Mouse (Mus musculus): Measurements from ENCODE around the gene Tpm1. TPM values are rescaled to one million over a fixed set of nuclear protein-coding genes. Genes with fewer than 3 reads are reported as not detected.

Tpm1 gene
- polyA plus RNA-seq (2015; fragmentation: Nextera tagmentation; extraction: Ambion mirVana), result 1,080 and 1,114 TPM in 2 replicates

- H3K4me3 ChIP-seq (ENCODE audit: low read length), result peak within 1 kb of the TSS; percentile 90
- peak; percentile 82 for ATAC-seq
- no peaks in the 10 kb centered on the region for H3K9me3 ChIP-seq (ENCODE audit: control insufficient read depth, low read length)
- peak within 1 kb of the TSS; percentile 88 for H3K4me2 ChIP-seq (ENCODE audit: low read depth, low read length)
- WGBS, result under 1% methylated on average over 51 of the region's 51 CpGs
- peaks cover 22% of the 10 kb centered on the region for H3K4me1 ChIP-seq (ENCODE audit: control insufficient read depth, insufficient read depth, low read length)
- no peaks in the 10 kb centered on the region for H3K36me3 ChIP-seq (ENCODE audit: control insufficient read depth, insufficient read depth, low read length)
- peak within 1 kb of the TSS; percentile 95 for H3K27ac ChIP-seq (ENCODE audit: low read length)
- no peaks in the 10 kb centered on the region for H3K27me3 ChIP-seq (replicated peaks; ENCODE audit: control insufficient read depth, insufficient read depth, low read length)
- H3K9ac ChIP-seq (ENCODE audit: low read depth, low read length), result peak within 1 kb of the TSS; percentile 90
Measured at GRCm38 (mm10) chr9:67049086-67049824, at the start of gene Tpm1. TSS of gene Tpm1 (minus strand) at chr9:67049406.

DNA sequence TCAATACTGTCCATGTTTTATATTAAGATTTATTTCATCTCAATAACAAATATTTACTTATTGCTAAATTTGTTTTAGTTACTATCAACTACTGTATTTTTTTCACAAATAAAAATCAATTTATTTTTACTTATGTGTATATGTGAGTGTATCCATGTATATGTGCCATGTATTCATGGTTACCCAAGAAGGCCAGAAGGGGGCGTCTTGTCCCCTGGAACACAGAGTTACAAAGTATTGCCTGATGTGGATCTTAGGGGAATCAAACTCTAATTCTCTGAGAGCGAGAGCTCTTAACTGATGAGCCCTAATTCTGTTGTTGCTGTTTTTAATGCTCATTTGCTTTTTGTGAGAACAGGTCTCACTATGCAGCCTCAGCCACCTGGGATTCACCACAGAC is 45.2 kb upstream of the Tpm1 start:
- WGBS, result 96% methylated on average over 2 of the region's 2 CpGs
- H3K36me3 ChIP-seq (ENCODE audit: control insufficient read depth, insufficient read depth, low read length), result no peaks in the 10 kb centered on the region
- no peak overlapping the region for H3K27ac ChIP-seq (ENCODE audit: low read length)
- no peaks in the 10 kb centered on the region for H3K9me3 ChIP-seq (ENCODE audit: control insufficient read depth, low read length)
- no peak overlapping the region for H3K4me3 ChIP-seq (ENCODE audit: low read length)
- H3K4me1 ChIP-seq (ENCODE audit: control insufficient read depth, insufficient read depth, low read length), result peaks cover 24% of the 10 kb centered on the region
- H3K9ac ChIP-seq (ENCODE audit: low read depth, low read length), result no peak overlapping the region
- no peak overlapping the region for H3K4me2 ChIP-seq (ENCODE audit: low read depth, low read length)
- no peaks in the 10 kb centered on the region for H3K27me3 ChIP-seq (replicated peaks; ENCODE audit: control insufficient read depth, insufficient read depth, low read length)
- ATAC-seq, result no peak

- no peaks in the 10 kb centered on the region for H3K27me3 ChIP-seq (replicated peaks; ENCODE audit: control insufficient read depth, insufficient read depth, low read length)
- no peak for ATAC-seq
- peaks cover 20% of the 10 kb centered on the region for H3K4me1 ChIP-seq (ENCODE audit: control insufficient read depth, insufficient read depth, low read length)
- H3K9me3 ChIP-seq (ENCODE audit: control insufficient read depth, low read length), result no peaks in the 10 kb centered on the region
- peak overlapping the region; percentile 29; the same call in 1 of the 2 replicates for H3K27ac ChIP-seq (ENCODE audit: low read length)
- no peak overlapping the region for H3K4me2 ChIP-seq (ENCODE audit: low read depth, low read length)
- H3K4me3 ChIP-seq (ENCODE audit: low read length), result no peak overlapping the region
- H3K36me3 ChIP-seq (ENCODE audit: control insufficient read depth, insufficient read depth, low read length), result no peaks in the 10 kb centered on the region
- no peak overlapping the region for H3K9ac ChIP-seq (ENCODE audit: low read depth, low read length)
- WGBS, result 62% methylated on average over 4 of the region's 4 CpGs
Measured at GRCm38 (mm10) chr9:67092210-67092609, 43.0 kb upstream of the Tpm1 start.

DNA sequence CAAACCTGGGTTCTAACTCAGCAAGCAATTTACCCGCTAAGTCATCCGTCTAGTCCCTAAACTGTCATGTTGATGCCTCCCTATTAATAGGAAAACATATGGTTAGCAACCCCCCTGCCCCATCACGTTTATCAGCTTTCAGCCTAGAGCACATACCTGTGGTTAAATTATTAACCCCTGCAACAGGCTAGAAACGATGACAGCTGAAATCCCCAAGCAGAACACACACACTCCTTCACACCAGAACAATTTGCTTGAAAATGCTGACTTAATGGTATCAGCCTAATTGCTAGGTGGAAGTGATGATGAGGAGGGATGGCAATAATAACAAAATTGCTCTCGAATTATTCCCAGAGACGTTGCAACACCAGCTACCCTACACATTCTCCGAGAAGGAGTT is 42.4 kb upstream of the Tpm1 start:
- peaks cover 20% of the 10 kb centered on the region for H3K4me1 ChIP-seq (ENCODE audit: control insufficient read depth, insufficient read depth, low read length)
- no peaks in the 10 kb centered on the region for H3K9me3 ChIP-seq (ENCODE audit: control insufficient read depth, low read length)
- H3K36me3 ChIP-seq (ENCODE audit: control insufficient read depth, insufficient read depth, low read length), result no peaks in the 10 kb centered on the region
- no peaks in the 10 kb centered on the region for H3K27me3 ChIP-seq (replicated peaks; ENCODE audit: control insufficient read depth, insufficient read depth, low read length)
- ATAC-seq, result peak; percentile 47; the same call in 1 of the 2 replicates
- 45% methylated on average over 7 of the region's 7 CpGs for WGBS
- H3K27ac ChIP-seq (ENCODE audit: low read length), result peak overlapping the region; percentile 57
- H3K9ac ChIP-seq (ENCODE audit: low read depth, low read length), result no peak overlapping the region
- H3K4me3 ChIP-seq (ENCODE audit: low read length), result no peak overlapping the region
- H3K4me2 ChIP-seq (ENCODE audit: low read depth, low read length), result no peak overlapping the region

- 72% methylated on average over 11 of the region's 11 CpGs for WGBS
- H3K36me3 ChIP-seq (ENCODE audit: control insufficient read depth, insufficient read depth, low read length), result no peaks in the 10 kb centered on the region
- no peak overlapping the region for H3K4me3 ChIP-seq (ENCODE audit: low read length)
- peaks cover 20% of the 10 kb centered on the region for H3K4me1 ChIP-seq (ENCODE audit: control insufficient read depth, insufficient read depth, low read length)
- H3K4me2 ChIP-seq (ENCODE audit: low read depth, low read length), result peak overlapping the region; percentile 14; the same call in 1 of the 2 replicates
- peak overlapping the region; percentile 57; the same call in 1 of the 2 replicates for H3K27ac ChIP-seq (ENCODE audit: low read length)
- no peaks in the 10 kb centered on the region for H3K9me3 ChIP-seq (ENCODE audit: control insufficient read depth, low read length)
- peak overlapping the region; percentile 42 for H3K9ac ChIP-seq (ENCODE audit: low read depth, low read length)
- H3K27me3 ChIP-seq (replicated peaks; ENCODE audit: control insufficient read depth, insufficient read depth, low read length), result no peaks in the 10 kb centered on the region
- peak; percentile 63 for ATAC-seq
Measured at GRCm38 (mm10) chr9:67091151-67091550, 41.9 kb upstream of the Tpm1 start.

GRCm38 (mm10) chr9:67090633-67091045 is 41.4 kb upstream of the Tpm1 start:
- Histone ChIP-seq H3K4me3 (ENCODE audit: low read length) (no peak overlapping the region), H3K27ac (ENCODE audit: low read length) (peak overlapping the region; percentile 57), H3K9ac (ENCODE audit: low read depth, low read length) (peak overlapping the region; percentile 42), H3K9me3 (ENCODE audit: control insufficient read depth, low read length) (no peaks in the 10 kb centered on the region), H3K4me1 (ENCODE audit: control insufficient read depth, insufficient read depth, low read length) (peaks cover 20% of the 10 kb centered on the region), H3K36me3 (ENCODE audit: control insufficient read depth, insufficient read depth, low read length) (no peaks in the 10 kb centered on the region), H3K4me2 (ENCODE audit: low read depth, low read length) (peak overlapping the region; percentile 14; the same call in 1 of the 2 replicates), H3K27me3 (replicated peaks; ENCODE audit: control insufficient read depth, insufficient read depth, low read length) (no peaks in the 10 kb centered on the region)
- 70% methylated on average over 1 of the region's 1 CpGs for WGBS
- ATAC-seq, result peak; percentile 82

- no peaks in the 10 kb centered on the region for H3K27me3 ChIP-seq (replicated peaks; ENCODE audit: control insufficient read depth, insufficient read depth, low read length)
- H3K4me1 ChIP-seq (ENCODE audit: control insufficient read depth, insufficient read depth, low read length), result peaks cover 20% of the 10 kb centered on the region
- H3K4me2 ChIP-seq (ENCODE audit: low read depth, low read length), result no peak overlapping the region
- WGBS, result 56% methylated on average over 5 of the region's 5 CpGs
- ATAC-seq, result no peak
- no peak overlapping the region for H3K4me3 ChIP-seq (ENCODE audit: low read length)
- no peaks in the 10 kb centered on the region for H3K9me3 ChIP-seq (ENCODE audit: control insufficient read depth, low read length)
- no peak overlapping the region for H3K27ac ChIP-seq (ENCODE audit: low read length)
- H3K36me3 ChIP-seq (ENCODE audit: control insufficient read depth, insufficient read depth, low read length), result no peaks in the 10 kb centered on the region
- no peak overlapping the region for H3K9ac ChIP-seq (ENCODE audit: low read depth, low read length)
Measured at GRCm38 (mm10) chr9:67089167-67089566, 40.0 kb upstream of the Tpm1 start.

DNA sequence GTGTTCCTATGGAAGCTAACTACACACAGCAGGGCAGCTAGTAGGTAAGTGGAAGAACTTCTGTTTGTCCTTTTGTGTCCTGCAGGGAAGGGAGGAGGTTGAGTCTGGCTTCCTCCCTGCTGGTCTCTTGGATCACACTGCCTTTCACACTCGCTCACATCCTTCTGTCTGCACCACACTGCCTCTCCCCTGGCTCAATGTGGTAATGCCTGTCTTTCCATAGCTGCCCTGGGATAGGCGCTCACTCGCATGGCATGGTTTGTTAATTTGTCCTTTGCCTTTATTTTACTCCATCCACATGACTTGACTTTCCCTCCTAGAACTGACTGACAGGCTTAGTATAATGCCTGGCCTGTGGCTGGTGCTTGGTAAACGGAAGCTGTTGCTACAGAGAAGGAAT is 34.6 kb upstream of the Tpm1 start:
- Histone ChIP-seq H3K4me2 (ENCODE audit: low read depth, low read length) (no peak overlapping the region), H3K36me3 (ENCODE audit: control insufficient read depth, insufficient read depth, low read length) (no peaks in the 10 kb centered on the region), H3K27ac (ENCODE audit: low read length) (no peak overlapping the region), H3K4me1 (ENCODE audit: control insufficient read depth, insufficient read depth, low read length) (0 out of 2 replicates have a peak, but pooled peaks cover 2% of the 10 kb centered on the region), H3K4me3 (ENCODE audit: low read length) (no peak overlapping the region), H3K9me3 (ENCODE audit: control insufficient read depth, low read length) (no peaks in the 10 kb centered on the region), H3K9ac (ENCODE audit: low read depth, low read length) (no peak overlapping the region), H3K27me3 (replicated peaks; ENCODE audit: control insufficient read depth, insufficient read depth, low read length) (no peaks in the 10 kb centered on the region)
- ATAC-seq, result peak; percentile 53
- 60% methylated on average over 4 of the region's 4 CpGs for WGBS

GRCm38 (mm10) chr9:67081688-67082087 is 32.5 kb upstream of the Tpm1 start:
- no peak overlapping the region for H3K9ac ChIP-seq (ENCODE audit: low read depth, low read length)
- no peak overlapping the region for H3K27ac ChIP-seq (ENCODE audit: low read length)
- H3K36me3 ChIP-seq (ENCODE audit: control insufficient read depth, insufficient read depth, low read length), result no peaks in the 10 kb centered on the region
- no peak overlapping the region for H3K4me2 ChIP-seq (ENCODE audit: low read depth, low read length)
- no peak overlapping the region for H3K4me3 ChIP-seq (ENCODE audit: low read length)
- 58% methylated on average over 5 of the region's 5 CpGs for WGBS
- peaks cover 12% of the 10 kb centered on the region for H3K4me1 ChIP-seq (ENCODE audit: control insufficient read depth, insufficient read depth, low read length)
- no peak for ATAC-seq
- H3K27me3 ChIP-seq (replicated peaks; ENCODE audit: control insufficient read depth, insufficient read depth, low read length), result no peaks in the 10 kb centered on the region
- no peaks in the 10 kb centered on the region for H3K9me3 ChIP-seq (ENCODE audit: control insufficient read depth, low read length)
